Mouse (Mus musculus) lung, postnatal 0 days (tissue): ENCODE measurements at regions not wholly inside any gene's neighbourhood (a gene's known extent, or its start where the extent isn't known, plus 50 kb on each side); places are given as distances from the start of the nearest gene placed in this dataset.

Experiments
- CTCF ChIP-seq: IDR thresholded peaks from 2 replicates; pipeline ENCODE4 v1.5.1; 2016; ENCODE audit warnings: antibody characterized with exemption, mild to moderate bottlenecking
- EP300 ChIP-seq: IDR thresholded peaks from 2 replicates; pipeline ENCODE4 v1.6.1; 2016; ENCODE audit warnings: antibody characterized with exemption, mild to moderate bottlenecking, control low read depth

GRCm38 (mm10) chr15:7483686-7484085, 85.5 kb upstream of the Egflam start:
- TF ChIP-seq CTCF (no peak), EP300 (no peak)
